Mouse (Mus musculus) CH12.LX (cell line): ENCODE data around the gene Pitx1. TPM values are rescaled to one million over a fixed set of nuclear protein-coding genes. Genes with fewer than 3 reads are reported as not detected.

Experiments
- DNase-seq: peaks from one replicate; pipeline ENCODE4 v3.0.0-alpha.2; 2013; ENCODE audit errors: extremely low read depth
- H3K27ac ChIP-seq: 2 replicates; pipeline ENCODE4 v1.5.1; 2012; ENCODE audit warnings: low read depth, mild to moderate bottlenecking, control low read depth, moderate library complexity; ENCODE audit not compliant: insufficient read depth
- H3K27me3 ChIP-seq: replicated peaks from 2 replicates; pipeline ENCODE3; 2012; ENCODE audit warnings: inconsistent platforms
- H3K36me3 ChIP-seq, 2 experiments: replicated peaks in 1 of 2; 2 replicates each; pipeline versions ENCODE3 to v1.6.1; 2012; ENCODE audit warnings: inconsistent platforms in 1 of 2, low read length in 1 of 2, mild to moderate bottlenecking in 1 of 2, mixed read lengths in 1 of 2, moderate library complexity in 1 of 2; ENCODE audit not compliant: control insufficient read depth in 1 of 2, insufficient read depth in 1 of 2
- H3K4me1 ChIP-seq, 2 experiments: 2 replicates each; pipeline ENCODE4 v1.6.1; 2012; ENCODE audit warnings: inconsistent platforms in 1 of 2, moderate library complexity in 1 of 2; ENCODE audit not compliant: insufficient read depth in 2 of 2, control insufficient read depth in 1 of 2
- H3K4me2 ChIP-seq: 2 replicates; pipeline ENCODE4 v1.6.1; 2012; ENCODE audit warnings: low read depth, mild to moderate bottlenecking, control low read depth; ENCODE audit not compliant: poor library complexity, insufficient read depth, severe bottlenecking
- H3K4me3 ChIP-seq, 3 experiments: fragments of 150-350 bp in 1 of 3; sonication (generic) in 1 of 3; replicated peaks in 1 of 3; 2 replicates each; pipeline versions ENCODE3 to v1.5.1; 2011 to 2012; ENCODE audit warnings: low read depth in 2 of 3, low read length in 2 of 3, mild to moderate bottlenecking in 2 of 3, moderate library complexity in 2 of 3, control low read depth in 1 of 3, improper control_type of control experiment in 1 of 3, inconsistent platforms in 1 of 3, mixed read lengths in 1 of 3; ENCODE audit not compliant: poor library complexity in 1 of 3
- H3K79me2 ChIP-seq: replicated peaks from 2 replicates; pipeline ENCODE4 v1.6.1; 2012; ENCODE audit warnings: mild to moderate bottlenecking, moderate library complexity; ENCODE audit not compliant: control insufficient read depth, poor library complexity, insufficient read depth, severe bottlenecking; ENCODE audit errors: extremely low read depth
- H3K9ac ChIP-seq: 2 replicates; pipeline ENCODE4 v1.6.1; 2012; ENCODE audit warnings: low read depth, mild to moderate bottlenecking, control low read depth, moderate library complexity; ENCODE audit not compliant: insufficient read depth
- H3K9me3 ChIP-seq: replicated peaks from 2 replicates; pipeline ENCODE3; 2012; ENCODE audit warnings: low read length, inconsistent platforms, mixed read lengths
- BHLHE40 ChIP-seq: IDR thresholded peaks from 2 replicates; pipeline ENCODE4 v1.6.1; 2011; ENCODE audit warnings: mild to moderate bottlenecking, low read depth, low read length, improper control_type of control experiment
- CTCF ChIP-seq, 2 experiments: IDR thresholded peaks in 1 of 2; conservative IDR thresholded peaks in 1 of 2; 2 replicates each; pipeline ENCODE4 v1.5.1; 2011 to 2012; ENCODE audit warnings: low read depth in 2 of 2, low read length in 2 of 2, improper control_type of control experiment in 1 of 2, inconsistent platforms in 1 of 2, mild to moderate bottlenecking in 1 of 2, moderate library complexity in 1 of 2
- ELF1 ChIP-seq: IDR thresholded peaks from 2 replicates; pipeline ENCODE4 v1.6.1; 2014; ENCODE audit warnings: low read depth, mild to moderate bottlenecking, inconsistent platforms, low read length, improper control_type of control experiment
- HCFC1 ChIP-seq: IDR thresholded peaks from 2 replicates; pipeline ENCODE4 v1.6.1; 2012; ENCODE audit warnings: low read depth, mild to moderate bottlenecking, inconsistent platforms, low read length, improper control_type of control experiment
- IRF4 ChIP-seq: IDR thresholded peaks from 2 replicates; pipeline ENCODE4 v1.6.1; 2014; ENCODE audit warnings: low read depth, mild to moderate bottlenecking, inconsistent platforms, low read length, improper control_type of control experiment
- JUN ChIP-seq: IDR thresholded peaks from 2 replicates; pipeline ENCODE4 v1.6.1; 2011; ENCODE audit warnings: low read depth, mild to moderate bottlenecking, low read length, improper control_type of control experiment, moderate library complexity; ENCODE audit not compliant: insufficient read depth
- KAT2A ChIP-seq: IDR thresholded peaks from 2 replicates; pipeline ENCODE4 v1.6.1; 2012; ENCODE audit warnings: low read length, improper control_type of control experiment, inconsistent platforms; ENCODE audit not compliant: insufficient replicate concordance
- MEF2A ChIP-seq: IDR thresholded peaks from 2 replicates; pipeline ENCODE4 v1.6.1; 2014; ENCODE audit warnings: low read depth, mild to moderate bottlenecking, inconsistent platforms, low read length, improper control_type of control experiment, borderline replicate concordance
- MXI1 ChIP-seq: IDR thresholded peaks from 2 replicates; pipeline ENCODE4 v1.6.1; 2011; ENCODE audit warnings: mild to moderate bottlenecking, low read depth, low read length, improper control_type of control experiment
- NRF1 ChIP-seq: IDR thresholded peaks from 2 replicates; pipeline ENCODE4 v1.6.1; 2014; ENCODE audit warnings: low read depth, mild to moderate bottlenecking, inconsistent platforms, low read length, improper control_type of control experiment, moderate library complexity
- POLR2AphosphoS2 ChIP-seq: IDR thresholded peaks from 2 replicates; pipeline ENCODE4 v1.6.1; 2011; ENCODE audit warnings: low read depth, low read length, improper control_type of control experiment
- RAD21 ChIP-seq: IDR thresholded peaks from 2 replicates; pipeline ENCODE4 v1.6.1; 2011; ENCODE audit warnings: low read depth, mild to moderate bottlenecking, low read length, improper control_type of control experiment, moderate library complexity
- SIN3A ChIP-seq: IDR thresholded peaks from 2 replicates; pipeline ENCODE4 v1.6.1; 2012; ENCODE audit warnings: low read length, improper control_type of control experiment, inconsistent platforms
- TBP ChIP-seq: conservative IDR thresholded peaks from 2 replicates; pipeline ENCODE4 v1.6.1; 2011; ENCODE audit warnings: low read depth, low read length, improper control_type of control experiment
- ZC3H11A ChIP-seq: IDR thresholded peaks from 2 replicates; pipeline ENCODE4 v1.6.1; 2012; ENCODE audit warnings: low read depth, mild to moderate bottlenecking, inconsistent platforms, low read length, improper control_type of control experiment
- ZMIZ1 ChIP-seq: IDR thresholded peaks from 2 replicates; pipeline ENCODE4 v1.6.1; 2012; ENCODE audit warnings: low read depth, mild to moderate bottlenecking, inconsistent platforms, low read length, improper control_type of control experiment
- dilution Hi-C: fragments of 300-500 bp; cut with MboI; formaldehyde crosslinking; loops from 2 replicates; pipeline ENCODE4 v1.14.3; 2020; ENCODE audit warnings: low sequenced_read_pairs; ENCODE audit not compliant: extremely low pct_unique_long_range_greater_than_20kb, extremely low pct_ligation_motif_present
- in situ Hi-C: fragments of 300-500 bp; cut with MboI; formaldehyde crosslinking; loops from 3 replicates; pipeline ENCODE4 v1.14.3; 2019; ENCODE audit warnings: low sequenced_read_pairs, low pct_ligation_motif_present, low pct_unique_long_range_greater_than_20kb, mixed read lengths
- polyA plus RNA-seq: library from polyadenylated mRNA; unstranded; fragments of >175 nt; gene quantifications from 2 replicates; pipeline ENCODE4 v1.2.1, GENCODE M21; 2012; ENCODE audit warnings: low read depth; ENCODE audit not compliant: insufficient read length
- total RNA-seq, 2 experiments: library from RNA; depleted of rRNA; stranded (reverse); fragments of 300-350 nt in 1 of 2; fragments of >200 nt in 1 of 2; gene quantifications; 2 replicates each; pipeline ENCODE4 v1.2.3; 2012 to 2014

Gene Pitx1
- total and polyA plus RNA-seq, 3 experiments = not detected

DNA sequence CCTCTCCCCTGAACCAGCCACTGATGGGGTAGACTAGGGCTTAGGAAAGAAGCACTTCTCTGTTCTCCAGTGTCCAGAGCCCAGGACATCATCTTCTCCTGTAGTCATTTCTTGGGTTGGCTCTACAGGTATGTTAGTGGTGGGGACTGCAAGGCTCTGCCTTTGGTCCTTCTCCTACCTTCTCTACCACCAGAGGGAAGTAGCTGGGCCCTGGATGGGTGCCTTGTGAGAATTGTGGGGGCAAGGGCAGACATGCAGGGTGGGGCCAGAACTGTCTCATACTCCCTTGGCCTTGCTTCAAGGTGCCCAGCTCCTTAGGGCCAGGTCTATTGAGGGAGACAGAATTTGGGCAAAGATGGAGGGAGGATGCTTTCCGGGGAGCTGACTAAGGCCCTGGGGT lies 3.4 kb downstream of the Pitx1 start:
- Histone ChIP-seq H3K4me2 (no peak overlapping the region), H3K4me3 (no peak overlapping the region), H3K9ac (no peak overlapping the region), H3K4me1 (no peaks in the 10 kb centered on the region)
- no peak for DNase-seq
- TF ChIP-seq NRF1 (no peak), RAD21 (no peak), ZC3H11A (no peak), HCFC1 (no peak), ZMIZ1 (no peak), JUN (no peak), SIN3A (no peak), BHLHE40 (no peak)
- TF ChIP-seq, all 38 proteins: peak for 0
- Histone ChIP-seq H3K27ac (no peak overlapping the region), H3K9me3 (peaks cover 14% of the 10 kb centered on the region), H3K27me3 (peaks cover 11% of the 10 kb centered on the region), H3K36me3 (no peaks in the 10 kb centered on the region), H3K79me2 (no peaks in the 10 kb centered on the region)
- in situ Hi-C loops = no loop called here
- dilution Hi-C loops = no loop called here

- Histone ChIP-seq H3K9me3 (peaks cover 14% of the 10 kb centered on the region), H3K9ac (no peak overlapping the region), H3K79me2 (no peaks in the 10 kb centered on the region), H3K4me2 (no peak overlapping the region), H3K36me3 (no peaks in the 10 kb centered on the region), H3K27me3 (peaks cover 13% of the 10 kb centered on the region), H3K27ac (no peak overlapping the region), H3K4me3 (no peak overlapping the region), H3K4me1 (no peaks in the 10 kb centered on the region)
- TF ChIP-seq NRF1 (no peak), MXI1 (no peak), MEF2A (no peak), HCFC1 (no peak)
- dilution Hi-C loops = no loop called here
- in situ Hi-C loops = no loop called here
- no peak for DNase-seq
Measured at GRCm38 (mm10) chr13:55831722-55832160, 4.3 kb downstream of the Pitx1 start.

DNA sequence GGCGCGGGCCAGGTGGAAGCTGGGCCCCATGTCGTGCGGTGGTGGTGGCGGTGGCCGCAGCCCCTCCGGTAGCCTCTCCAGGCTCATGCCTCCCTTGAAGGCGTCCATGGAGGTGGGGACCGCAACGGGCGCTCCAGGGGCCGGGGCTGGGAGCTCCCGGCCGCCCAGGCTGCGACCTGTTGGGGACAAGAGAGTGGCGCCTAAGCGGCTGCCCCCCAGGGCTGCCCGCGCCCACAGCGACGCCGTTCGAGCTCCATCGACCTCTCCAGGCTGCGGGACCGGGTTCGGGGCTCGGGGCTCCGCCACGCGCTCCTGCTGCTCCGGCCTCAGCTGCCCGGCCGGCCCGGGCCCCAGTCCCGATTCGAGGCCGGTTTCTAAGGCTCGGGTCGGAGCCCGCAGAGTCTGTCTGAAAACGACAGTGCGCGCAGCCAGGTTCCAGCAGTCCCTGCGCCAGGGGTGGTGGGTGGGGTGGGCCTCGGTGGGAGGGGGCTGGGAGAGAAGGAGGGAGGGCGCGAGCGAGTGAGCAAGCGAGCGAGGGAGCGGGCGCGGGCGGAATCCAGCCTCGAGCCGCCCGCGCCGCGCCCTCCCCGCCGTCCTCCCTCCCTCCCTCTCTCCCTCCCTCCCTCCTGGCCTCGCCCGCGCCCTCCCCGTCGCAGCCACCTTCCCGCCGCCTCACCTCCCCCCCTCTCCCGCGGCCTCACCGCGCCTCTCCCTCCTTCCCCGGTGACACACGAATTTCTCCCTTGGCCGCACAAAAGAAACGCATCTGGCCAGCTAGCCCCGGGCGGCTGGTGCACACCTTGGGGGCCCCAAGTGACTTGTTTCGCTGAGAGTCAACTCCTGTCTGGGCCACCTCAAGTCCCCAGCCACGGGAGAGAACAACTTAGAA lies 4.9 kb downstream of the Pitx1 start:
- no peak overlapping the region for H3K4me2 ChIP-seq
- TF ChIP-seq ZMIZ1 (no peak), TBP (no peak), POLR2AphosphoS2 (no peak), MXI1 (no peak), CTCF (conservative IDR thresholded peaks at IDR 0.05 in 1 of 2, IDR thresholded peaks at IDR 0.05 in 1 of 2; ENCODE audit: low read depth in 2 of 2, low read length in 2 of 2) (no peak), RAD21 (no peak), KAT2A (no peak), ELF1 (no peak), IRF4 (no peak)
- no peak overlapping the region for H3K9ac ChIP-seq
- H3K9me3 ChIP-seq = peaks cover 17% of the 10 kb centered on the region
- in situ Hi-C loops (no loop called here), dilution Hi-C loops (no loop called here)
- H3K4me3 ChIP-seq = no peak overlapping the region
- H3K27ac ChIP-seq = no peak overlapping the region
- peaks cover 14% of the 10 kb centered on the region for H3K27me3 ChIP-seq
- no peaks in the 10 kb centered on the region for H3K36me3 ChIP-seq
- no peaks in the 10 kb centered on the region for H3K4me1 ChIP-seq
- no peak for DNase-seq
- no peaks in the 10 kb centered on the region for H3K79me2 ChIP-seq
